Mouse (Mus musculus) spleen, postnatal 4 days (tissue): ENCODE data around the gene Col8a2.

ENCODE experiments used
- DNase-seq, 2 experiments: peaks; one replicate each; pipeline ENCODE4 v3.0.0; 2022; ENCODE audit warnings: low spot score in 2 of 2

Col8a2 gene

GRCm38 (mm10) chr4:126260520-126261201 lies 25.9 kb upstream of the Col8a2 start:
- DNase-seq = peak; percentile 80 to 85

- DNase-seq = peak in 1 of 2 experiments; percentile 69
Observed at GRCm38 (mm10) chr4:126261266-126261665, 25.3 kb upstream of the Col8a2 start.

GRCm38 (mm10) chr4:126261675-126262074 lies 24.9 kb upstream of the Col8a2 start:
- peak in 1 of 2 experiments; percentile 60 for DNase-seq

GRCm38 (mm10) chr4:126262119-126262807 lies 24.3 kb upstream of the Col8a2 start, which contains the start of gene Trappc3:
Gene Trappc3, plus strand, starts transcription at chr4:126262325.
- peak; percentile 99 for DNase-seq

- DNase-seq = no peak
Observed at GRCm38 (mm10) chr4:126269292-126269691, 17.3 kb upstream of the Col8a2 start.

- no peak for DNase-seq
Observed at GRCm38 (mm10) chr4:126273753-126274152, 12.8 kb upstream of the Col8a2 start.

- no peak for DNase-seq
Observed at GRCm38 (mm10) chr4:126275081-126275480, 11.5 kb upstream of the Col8a2 start.

GRCm38 (mm10) chr4:126275681-126276131 lies 10.9 kb upstream of the Col8a2 start:
- no peak for DNase-seq

GRCm38 (mm10) chr4:126277906-126278564 lies 8.6 kb upstream of the Col8a2 start:
- no peak for DNase-seq

- DNase-seq = no peak
Observed at GRCm38 (mm10) chr4:126278565-126278915, 8.1 kb upstream of the Col8a2 start.

GRCm38 (mm10) chr4:126278961-126279360 lies 7.6 kb upstream of the Col8a2 start:
- no peak for DNase-seq

- no peak for DNase-seq
Observed at GRCm38 (mm10) chr4:126281706-126282105, 4.9 kb upstream of the Col8a2 start.

GRCm38 (mm10) chr4:126283582-126283981 lies 3.0 kb upstream of the Col8a2 start:
- no peak for DNase-seq

GRCm38 (mm10) chr4:126287302-126287995 lies 856 bp downstream of the Col8a2 start:
- DNase-seq = no peak

- DNase-seq = no peak
Observed at GRCm38 (mm10) chr4:126288085-126288666, 1.6 kb downstream of the Col8a2 start.

- no peak for DNase-seq
Observed at GRCm38 (mm10) chr4:126290314-126290713, 3.7 kb downstream of the Col8a2 start.

- no peak for DNase-seq
Observed at GRCm38 (mm10) chr4:126291196-126291595, 4.6 kb downstream of the Col8a2 start.

GRCm38 (mm10) chr4:126295152-126295551 lies 8.6 kb downstream of the Col8a2 start:
- no peak for DNase-seq

GRCm38 (mm10) chr4:126295937-126296336 lies 9.3 kb downstream of the Col8a2 start:
- DNase-seq = no peak

GRCm38 (mm10) chr4:126296617-126297101 lies 10.1 kb downstream of the Col8a2 start:
- DNase-seq = no peak

GRCm38 (mm10) chr4:126300916-126301583 lies 14.5 kb downstream of the Col8a2 start:
- no peak for DNase-seq
